Mouse (Mus musculus) liver, embryonic 14.5 days (tissue): Measurements from ENCODE around the gene Ttyh2. TPM values are rescaled to one million over a fixed set of nuclear protein-coding genes. Genes with fewer than 3 reads are reported as not detected.

ENCODE experiments used
- ATAC-seq: fragments of 200-750 bp; cut with Nextera tagmentation; 2 replicates; pipeline ENCODE4 v1.8.0; 2017; ENCODE audit warnings: moderate number of reproducible peaks, mild to moderate bottlenecking, moderate library complexity; ENCODE audit not compliant: insufficient read depth
- DNase-seq, 3 experiments: peaks; one replicate each; pipeline ENCODE4 v3.0.0-alpha.2; 2012 to 2013; ENCODE audit warnings: low read depth in 3 of 3, low spot score in 3 of 3
- H3K27ac ChIP-seq: fragments of 300-500 bp; sonication (generic); 2 replicates; pipeline ENCODE4 v1.5.1; 2014; ENCODE audit warnings: moderate library complexity, mild to moderate bottlenecking, control low read depth, inconsistent platforms
- H3K27me3 ChIP-seq: fragments of 300-500 bp; sonication (generic); 2 replicates; pipeline ENCODE4 v1.6.1; 2014; ENCODE audit warnings: mild to moderate bottlenecking, low read length, moderate library complexity; ENCODE audit not compliant: control insufficient read depth, insufficient read depth
- H3K36me3 ChIP-seq: fragments of 300-500 bp; sonication (generic); replicated peaks from 2 replicates; pipeline ENCODE4 v1.6.1; 2014; ENCODE audit warnings: low read depth; ENCODE audit not compliant: control insufficient read depth, insufficient read depth
- H3K4me1 ChIP-seq, 2 experiments: fragments of 200-500 bp in 1 of 2; fragments of 300-500 bp in 1 of 2; sonication (generic) in 1 of 2; replicated peaks; 2 replicates each; pipeline ENCODE4 v1.6.1; 2012 to 2014; ENCODE audit warnings: antibody characterized with exemption in 1 of 2, inconsistent platforms in 1 of 2, low read length in 1 of 2; ENCODE audit not compliant: control insufficient read depth in 2 of 2, insufficient read depth in 2 of 2
- H3K4me2 ChIP-seq: fragments of 300-500 bp; sonication (generic); 2 replicates; pipeline ENCODE4 v1.6.1; 2014; ENCODE audit warnings: low read depth, mild to moderate bottlenecking, control low read depth, moderate library complexity
- H3K4me3 ChIP-seq, 2 experiments: fragments of 200-500 bp in 1 of 2; fragments of 300-500 bp in 1 of 2; sonication (generic) in 1 of 2; 2 replicates each; pipeline ENCODE4 v1.5.1; 2012 to 2014; ENCODE audit warnings: low read depth in 2 of 2, low read length in 2 of 2, mild to moderate bottlenecking in 2 of 2, control low read depth in 1 of 2, inconsistent platforms in 1 of 2, moderate library complexity in 1 of 2; ENCODE audit not compliant: insufficient read depth in 1 of 2
- H3K9ac ChIP-seq: fragments of 300-500 bp; sonication (generic); replicated peaks from 2 replicates; pipeline ENCODE4 v1.6.1; 2014; ENCODE audit warnings: mild to moderate bottlenecking, control low read depth, moderate library complexity
- H3K9me3 ChIP-seq: fragments of 300-500 bp; sonication (generic); 2 replicates; pipeline ENCODE4 v1.6.1; 2016; ENCODE audit warnings: low read length, mixed read lengths; ENCODE audit not compliant: control insufficient read depth
- CTCF ChIP-seq: IDR thresholded peaks from 2 replicates; pipeline ENCODE4 v1.5.1; 2016; ENCODE audit warnings: antibody characterized with exemption, low read depth, control low read depth
- EP300 ChIP-seq: IDR thresholded peaks from 2 replicates; pipeline ENCODE4 v1.6.1; 2016; ENCODE audit warnings: antibody characterized with exemption, low read depth
- WGBS: fragments of 180-500 bp; shearing (Covaris S2); extraction: QIAGEN DNeasy Blood & Tissue Kit; methylation state at CpG from one replicate; pipeline ENCODE4 v1.1.7; 2014; ENCODE audit not compliant: insufficient replicate concordance; 5-methylcytosine and 5-hydroxymethylcytosine counted together
- polyA plus RNA-seq, 2 experiments: library from polyadenylated mRNA; depleted of rRNA in 1 of 2; stranded (reverse) in 1 of 2; unstranded in 1 of 2; fragments of >200 nt; fragmentation: Nextera tagmentation in 1 of 2; extraction: Ambion mirVana in 1 of 2; gene quantifications; 2 replicates each; pipeline versions ENCODE4 v1.2.1 to v1.2.3; 2012 to 2014

The Ttyh2 gene
- polyA plus RNA-seq, 2 experiments, result 2.7 to 6.5 TPM

DNA sequence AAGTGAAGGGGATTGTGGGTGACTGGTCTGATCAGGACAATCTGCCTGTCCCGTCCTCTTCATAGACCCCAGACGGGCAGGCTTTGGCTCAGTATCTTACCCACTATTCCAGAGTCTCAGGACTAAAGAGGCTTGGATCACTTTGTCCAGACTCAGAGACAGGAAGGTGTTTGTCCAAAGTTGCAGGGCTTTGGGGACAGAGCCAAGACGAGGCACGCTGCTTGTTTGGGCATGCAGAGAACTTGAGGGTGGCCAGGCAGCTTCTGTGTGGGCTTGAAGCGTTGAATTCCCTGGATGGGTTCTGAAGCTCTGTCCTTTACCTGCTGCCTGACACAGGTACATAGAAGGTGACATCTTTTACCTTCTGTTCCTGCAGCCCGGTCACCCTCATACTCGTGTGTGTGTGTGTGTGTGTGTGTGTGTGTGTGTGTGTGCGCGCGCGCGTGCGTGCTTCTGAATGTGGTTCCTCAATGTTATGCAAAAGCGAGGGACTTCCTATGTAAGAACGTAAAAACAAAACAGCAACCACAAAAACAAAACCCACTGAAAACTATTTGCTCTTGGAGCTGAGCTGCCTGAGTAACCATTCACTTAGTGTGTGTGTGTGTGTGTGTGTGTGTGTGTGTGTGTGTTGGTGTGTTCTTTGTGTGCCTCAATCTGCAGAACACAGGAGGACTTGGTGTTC is 27.2 kb downstream of the Ttyh2 start:
- H3K9ac ChIP-seq, result no peak overlapping the region
- H3K27ac ChIP-seq, result no peak overlapping the region
- no peak for TF ChIP-seq EP300
- TF ChIP-seq CTCF, result no peak
- no peak for DNase-seq
- no peaks in the 10 kb centered on the region for H3K36me3 ChIP-seq
- no peak overlapping the region for H3K4me2 ChIP-seq
- WGBS, result 70% methylated on average over 15 of the region's 15 CpGs
- ATAC-seq, result no peak
- H3K9me3 ChIP-seq, result no peaks in the 10 kb centered on the region
- no peaks in the 10 kb centered on the region for H3K4me1 ChIP-seq
- no peak overlapping the region for H3K4me3 ChIP-seq
- no peaks in the 10 kb centered on the region for H3K27me3 ChIP-seq

DNA sequence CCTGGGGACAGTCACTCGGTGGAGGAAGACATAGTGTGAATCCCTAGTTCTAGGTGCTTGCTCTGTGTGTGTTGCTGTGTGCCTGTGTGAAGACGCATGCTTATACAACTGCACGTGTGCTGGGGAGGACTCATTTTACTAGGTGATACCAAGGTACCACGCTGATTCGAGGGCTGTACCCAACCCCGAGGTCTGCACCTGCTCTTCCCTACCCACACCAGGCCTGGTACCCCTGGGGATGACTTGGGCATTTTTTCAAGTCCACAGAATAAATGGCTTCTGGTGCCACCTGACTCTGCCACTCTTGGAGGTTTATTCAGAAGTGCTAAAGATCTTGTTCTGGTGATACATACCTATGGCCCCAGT is 27.7 kb downstream of the Ttyh2 start:
- no peaks in the 10 kb centered on the region for H3K9me3 ChIP-seq
- no peak overlapping the region for H3K4me2 ChIP-seq
- no peak for DNase-seq
- H3K4me3 ChIP-seq, result no peak overlapping the region
- no peaks in the 10 kb centered on the region for H3K36me3 ChIP-seq
- no peak overlapping the region for H3K27ac ChIP-seq
- H3K27me3 ChIP-seq, result no peaks in the 10 kb centered on the region
- WGBS, result 69% methylated on average over 6 of the region's 6 CpGs
- no peak for ATAC-seq
- H3K9ac ChIP-seq, result no peak overlapping the region
- no peaks in the 10 kb centered on the region for H3K4me1 ChIP-seq
- no peak for TF ChIP-seq CTCF
- no peak for TF ChIP-seq EP300

DNA sequence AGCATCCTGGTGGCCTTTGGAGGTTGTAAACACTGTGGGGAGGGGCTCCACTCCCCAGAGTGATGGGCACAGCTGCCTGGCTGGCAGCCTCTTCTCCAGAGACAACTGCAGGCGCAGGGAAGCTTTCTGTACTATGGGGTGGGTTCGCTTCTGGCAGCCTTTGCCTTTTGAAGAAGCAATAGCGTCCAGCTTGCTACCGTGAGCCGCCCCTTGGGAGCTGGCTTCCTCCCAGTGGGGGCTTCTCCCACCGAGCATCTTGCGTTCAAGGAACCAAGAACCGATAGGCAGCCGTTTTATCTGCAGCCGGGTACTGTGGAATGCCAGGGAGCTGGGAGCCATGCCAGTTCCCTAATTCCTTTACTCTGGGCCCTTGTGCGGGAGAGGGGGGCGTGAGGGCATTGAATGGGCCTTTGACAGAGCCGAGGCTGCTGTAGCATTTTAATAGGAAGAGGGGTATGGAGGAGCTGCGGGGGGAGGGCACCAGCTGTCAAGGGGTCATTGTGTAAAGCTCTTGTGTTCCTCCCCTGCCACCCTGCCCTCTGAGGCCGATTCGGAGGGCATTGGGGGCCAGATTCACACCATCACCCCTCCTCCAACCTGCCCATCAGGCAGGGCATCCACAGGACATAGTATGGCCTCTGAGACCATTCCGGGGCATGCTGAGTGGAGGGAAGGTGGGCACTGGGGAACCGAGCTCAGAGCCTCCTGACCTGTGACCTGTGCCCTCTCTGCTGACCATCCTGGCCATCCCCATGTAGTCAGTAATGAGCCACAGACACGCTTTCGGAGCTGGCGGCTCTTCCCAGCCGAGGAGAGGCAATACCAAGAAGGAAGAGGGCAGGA is 29.1 kb downstream of the Ttyh2 start:
- H3K9me3 ChIP-seq, result no peaks in the 10 kb centered on the region
- H3K27ac ChIP-seq, result no peak overlapping the region
- DNase-seq (no peak), ATAC-seq (no peak)
- no peaks in the 10 kb centered on the region for H3K27me3 ChIP-seq
- WGBS, result 64% methylated on average over 22 of the region's 22 CpGs
- no peak overlapping the region for H3K9ac ChIP-seq
- no peaks in the 10 kb centered on the region for H3K36me3 ChIP-seq
- H3K4me3 ChIP-seq, result no peak overlapping the region
- no peak for TF ChIP-seq CTCF
- no peaks in the 10 kb centered on the region for H3K4me1 ChIP-seq
- no peak overlapping the region for H3K4me2 ChIP-seq

DNA sequence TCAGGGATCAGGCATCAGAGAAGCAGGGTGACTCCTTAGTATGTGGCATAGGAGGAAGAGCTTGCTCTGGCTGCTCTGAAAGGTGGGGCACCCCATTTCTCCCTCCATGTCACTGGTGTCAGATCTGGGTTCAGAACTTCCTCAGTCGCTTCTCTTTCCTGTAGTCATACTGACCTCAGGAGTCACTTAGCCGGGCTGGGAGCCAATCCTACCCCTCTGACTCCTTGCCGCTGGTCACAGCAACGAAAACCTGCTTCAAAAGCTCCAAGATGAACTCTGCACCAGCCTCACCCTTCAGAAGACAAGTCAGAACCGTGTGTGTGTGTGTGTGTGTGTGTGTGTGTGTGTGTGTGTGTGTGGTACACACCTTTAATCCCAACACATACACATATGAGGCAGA is 31.1 kb downstream of the Ttyh2 start:
- Histone ChIP-seq H3K4me3 (no peak overlapping the region), H3K4me1 (no peaks in the 10 kb centered on the region), H3K9me3 (no peaks in the 10 kb centered on the region), H3K4me2 (no peak overlapping the region), H3K36me3 (no peaks in the 10 kb centered on the region), H3K9ac (no peak overlapping the region), H3K27me3 (no peaks in the 10 kb centered on the region), H3K27ac (no peak overlapping the region)
- no peak for ATAC-seq
- DNase-seq, result no peak
- TF ChIP-seq EP300 (no peak), CTCF (no peak)
- WGBS, result 56% methylated on average over 5 of the region's 5 CpGs

DNA sequence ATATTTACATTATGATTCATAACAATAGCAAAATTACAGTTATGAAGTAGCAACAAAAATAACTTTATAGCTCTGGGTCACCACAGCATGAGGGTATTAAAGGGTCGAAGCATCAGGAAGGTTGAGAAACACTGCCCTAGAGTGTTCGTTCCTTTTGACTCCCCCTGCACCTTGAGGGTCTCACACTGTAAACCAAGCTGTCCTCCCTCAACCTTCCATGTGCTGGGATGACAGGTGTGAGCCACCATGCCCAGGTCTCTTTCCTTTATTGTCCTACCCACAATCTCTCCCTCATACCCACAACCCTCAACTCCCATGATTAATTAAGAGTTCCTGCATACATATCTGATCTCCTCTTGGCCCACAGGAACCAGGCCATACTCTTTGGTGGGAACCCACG is 36.2 kb downstream of the Ttyh2 start:
- H3K27me3 ChIP-seq, result no peaks in the 10 kb centered on the region
- no peaks in the 10 kb centered on the region for H3K36me3 ChIP-seq
- 63% methylated on average over 3 of the region's 3 CpGs for WGBS
- H3K9ac ChIP-seq, result no peak overlapping the region
- no peak for TF ChIP-seq CTCF
- TF ChIP-seq EP300, result no peak
- DNase-seq (no peak), ATAC-seq (no peak)
- H3K4me1 ChIP-seq, result no peaks in the 10 kb centered on the region
- H3K4me2 ChIP-seq, result no peak overlapping the region
- no peak overlapping the region for H3K4me3 ChIP-seq
- H3K27ac ChIP-seq, result no peak overlapping the region
- no peaks in the 10 kb centered on the region for H3K9me3 ChIP-seq
